Mouse (Mus musculus): ENCODE results near the gene Spaca5.

Gene Spaca5

DNA sequence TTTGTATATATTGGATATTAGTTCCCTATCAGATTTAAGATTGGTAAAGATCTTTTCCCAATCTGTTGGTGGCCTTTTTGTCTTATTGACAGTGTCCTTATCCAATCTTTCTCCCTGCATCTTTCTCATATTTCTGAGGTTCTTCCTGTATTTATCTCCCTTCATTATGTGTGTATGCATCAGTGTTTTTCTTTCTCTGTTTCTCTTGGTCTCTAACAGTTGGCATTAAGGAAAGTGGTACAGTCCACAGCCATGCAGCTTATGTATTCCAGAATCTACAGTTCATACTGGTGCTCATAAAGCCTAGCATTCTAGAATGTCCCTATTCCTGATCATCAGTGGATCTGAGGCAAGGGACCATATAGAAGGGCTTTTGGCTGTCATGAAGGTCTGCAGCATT, at the start of gene Spaca5:
Gene Spaca5, plus strand, starts transcription at position 301 of the 400 bp plus-strand sequence.
- DNase-seq (ENCODE audit: extremely low spot score, low spot score), result no peak

DNA sequence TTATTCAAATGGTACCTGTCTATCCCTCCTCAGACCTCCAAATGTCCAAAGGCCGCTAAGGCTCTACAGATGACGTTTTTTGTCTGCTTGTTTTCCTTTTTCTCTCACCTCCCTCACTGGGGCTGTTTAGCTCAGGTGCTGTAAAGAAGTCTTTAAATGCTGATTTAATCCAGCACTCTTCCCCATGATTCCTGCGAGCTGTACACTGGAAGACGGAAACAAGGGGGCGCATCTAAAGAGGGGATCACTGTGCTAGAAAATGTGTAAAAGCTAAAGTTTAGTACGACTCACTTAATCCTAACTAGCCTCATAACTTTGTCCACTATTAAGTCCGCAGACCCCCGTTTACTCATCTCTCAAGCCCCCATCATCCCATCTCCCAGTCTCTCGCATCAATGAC, 6.7 kb upstream of the Spaca5 start:
- DNase-seq (ENCODE audit: extremely low spot score, low spot score), result no peak

DNA sequence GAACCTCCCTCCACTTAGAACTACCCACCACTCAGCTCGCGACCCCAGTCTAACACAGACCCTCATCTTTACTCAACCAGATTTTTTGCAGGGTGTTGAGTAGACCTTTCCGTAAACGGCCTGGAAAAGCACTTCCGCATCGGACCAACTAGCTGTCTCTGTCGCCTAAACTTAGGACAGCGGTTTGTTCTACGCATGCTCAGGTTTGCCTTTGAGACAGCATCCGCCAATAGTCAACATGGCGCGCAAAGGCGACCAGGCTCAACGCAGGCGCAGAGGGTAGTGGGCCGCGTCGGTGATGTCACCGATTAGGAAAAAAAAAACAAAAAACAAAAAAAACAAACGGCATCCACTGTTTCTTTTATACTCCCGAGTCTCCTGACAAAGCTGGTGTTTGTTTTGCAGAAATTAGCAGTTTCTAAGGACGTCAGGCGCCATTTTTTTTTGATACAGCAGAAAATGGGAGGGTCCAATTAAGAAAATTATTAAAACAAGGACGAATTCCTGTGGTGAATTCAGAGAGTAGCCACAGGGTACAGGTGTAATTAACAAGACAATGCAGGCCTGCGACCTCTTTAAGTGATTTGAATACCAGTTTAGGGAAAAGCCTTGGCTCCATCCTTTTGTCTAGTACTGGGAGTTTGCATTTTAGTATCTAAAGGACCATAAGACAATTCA, 6.2 kb upstream of the Spaca5 start, which contains the start of gene Zfp182:
Gene Zfp182, minus strand, starts transcription at position 451 of the 678 bp plus-strand sequence.
- DNase-seq (ENCODE audit: extremely low spot score, low spot score), result peak; percentile 50

DNA sequence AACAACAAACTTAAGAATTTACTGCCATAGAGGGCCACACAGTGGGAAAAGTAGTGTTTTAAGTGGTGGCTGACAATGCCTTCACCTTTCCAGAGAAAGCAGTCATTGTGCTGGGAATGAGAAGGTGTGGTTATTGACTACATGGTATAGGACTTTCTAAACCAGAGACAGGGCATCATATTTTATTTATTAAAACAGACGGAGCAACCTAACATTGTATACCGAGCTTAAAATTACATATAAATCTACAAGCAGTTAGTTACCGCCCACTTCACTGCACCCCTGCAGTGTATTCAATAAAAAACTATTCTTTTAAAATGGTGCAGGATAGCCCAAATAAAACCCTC, 5.7 kb upstream of the Spaca5 start:
- DNase-seq (ENCODE audit: extremely low spot score, low spot score), result no peak

DNA sequence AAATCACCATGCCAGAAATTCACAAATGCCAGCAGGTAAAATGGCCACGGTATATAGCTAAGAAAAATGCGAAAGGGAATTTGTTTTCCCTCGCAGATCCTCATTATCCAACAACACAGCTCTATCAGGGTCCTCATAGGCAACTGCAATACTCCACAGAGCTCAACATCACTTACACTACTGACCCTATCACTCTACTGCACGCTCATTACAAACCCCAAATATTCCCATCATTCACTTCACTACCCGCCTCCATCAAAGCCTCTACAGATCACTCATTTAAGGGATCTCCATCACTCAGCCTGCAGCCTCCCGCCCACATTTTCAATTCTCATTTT, 20.4 kb downstream of the Spaca5 start:
- DNase-seq (ENCODE audit: extremely low spot score, low spot score), result no peak

DNA sequence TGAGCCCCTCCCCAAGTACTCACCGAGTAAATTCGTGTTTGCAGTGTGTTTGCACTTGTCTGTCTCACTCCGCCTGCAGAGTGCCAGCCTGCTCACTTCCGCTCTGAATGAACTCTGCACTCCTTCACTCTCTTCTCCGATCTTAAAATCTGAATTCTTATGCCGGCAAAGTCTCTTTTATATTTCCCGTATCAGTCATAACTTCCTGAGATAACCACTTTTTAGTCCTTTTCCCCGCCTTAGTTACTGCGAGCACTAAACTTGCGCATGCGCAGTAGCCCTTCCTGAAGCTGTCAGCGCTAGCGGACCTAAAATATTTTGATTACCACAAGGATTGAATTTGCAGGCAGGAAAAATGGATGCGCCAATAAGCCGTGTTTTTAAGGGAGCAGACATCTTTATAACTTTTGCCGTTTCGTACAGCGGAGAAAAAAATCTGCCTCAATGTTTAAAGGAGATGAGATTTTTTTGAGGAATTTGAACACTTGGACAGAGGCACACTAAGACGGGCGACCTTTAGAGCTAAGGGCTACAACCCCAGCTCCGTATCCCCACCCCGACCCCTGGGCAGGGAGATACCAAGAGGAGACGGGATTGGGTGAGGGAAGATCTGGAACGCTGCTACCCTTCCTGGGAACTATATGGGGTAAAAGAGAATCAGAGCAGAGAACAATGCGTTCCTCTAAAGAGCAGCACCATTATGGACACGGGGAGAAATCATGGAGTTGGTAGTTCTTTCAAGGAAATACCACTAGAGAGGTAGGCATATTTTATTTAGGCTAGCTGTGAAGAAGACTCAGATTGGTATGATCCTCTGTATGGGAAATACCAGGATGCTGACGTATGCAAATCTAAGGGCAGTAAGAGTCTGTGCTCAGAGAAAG, 21.0 kb downstream of the Spaca5 start, which contains the start of gene Zfp300:
Gene Zfp300, minus strand, starts transcription at position 545 of the 884 bp plus-strand sequence.
- peak; percentile 51 for DNase-seq (ENCODE audit: extremely low spot score, low spot score)

DNA sequence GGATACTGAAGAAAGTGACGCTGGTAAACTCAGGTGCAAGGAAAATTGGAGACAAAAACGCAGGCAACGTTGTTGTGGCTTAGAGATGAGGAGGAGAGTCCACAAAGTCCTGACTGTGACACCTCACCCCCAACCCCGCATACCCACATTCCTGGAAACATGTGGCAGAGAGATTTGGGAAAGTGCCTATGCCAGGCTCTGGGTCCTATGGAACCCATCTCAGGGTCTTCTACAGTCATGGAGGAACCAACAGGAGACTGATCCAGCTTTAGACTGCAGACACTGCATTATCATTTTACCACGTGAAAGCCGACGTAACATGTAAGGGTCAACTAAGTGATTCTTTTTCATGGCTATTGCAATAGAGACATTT, 21.6 kb downstream of the Spaca5 start:
- no peak for DNase-seq (ENCODE audit: extremely low spot score, low spot score)

DNA sequence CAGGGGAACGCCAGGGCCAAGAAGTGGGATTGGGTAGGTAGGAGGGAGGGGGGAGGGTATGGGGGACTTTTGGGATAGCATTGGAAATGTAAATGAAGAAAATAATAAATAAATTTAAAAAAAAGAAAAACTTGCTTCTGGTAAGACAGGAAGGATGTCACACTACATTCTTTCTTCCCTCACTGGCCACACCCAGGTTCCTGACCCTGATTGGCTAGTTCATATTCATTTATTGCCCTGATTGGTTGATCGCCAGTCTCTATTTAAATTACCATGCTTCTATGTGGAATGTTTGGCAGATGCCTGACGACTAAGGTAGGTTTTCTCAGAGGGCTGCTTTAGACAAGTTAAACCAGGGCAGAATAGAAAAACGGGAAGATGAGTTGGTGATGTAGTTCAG, 47.3 kb downstream of the Spaca5 start, which contains the start of gene Ssxa1:
Gene Ssxa1, plus strand, starts transcription at position 301 of the 400 bp plus-strand sequence.
- DNase-seq (ENCODE audit: extremely low spot score, low spot score), result no peak

All from neural tube, embryonic 10.5 days (tissue).